Mouse (Mus musculus): ENCODE data around the gene Mdm2. TPM values are rescaled to one million over a fixed set of nuclear protein-coding genes. Genes with fewer than 3 reads are reported as not detected.

The Mdm2 gene
- total and polyA plus RNA-seq, 3 experiments = 35.3 to 601 (median 42.2) TPM

- no peaks in the 10 kb centered on the region for H3K36me3 ChIP-seq (ENCODE audit: control insufficient read depth in 1 of 2, insufficient read depth in 2 of 2, low read length in 2 of 2)
- no peak for DNase-seq (ENCODE audit: low read depth, low spot score)
- no peak overlapping the region for H3K4me3 ChIP-seq (ENCODE audit: control insufficient read depth in 1 of 2, insufficient read depth in 1 of 2, low read depth in 2 of 2, low read length in 2 of 2)
- H3K4me1 ChIP-seq (ENCODE audit: control insufficient read depth in 1 of 2, insufficient read depth in 2 of 2, low read length in 2 of 2) = no peaks in the 10 kb centered on the region
- H3K27me3 ChIP-seq (ENCODE audit: control insufficient read depth in 1 of 2, insufficient read depth in 2 of 2, low read length in 2 of 2) = no peaks in the 10 kb centered on the region; a peak in 1 of 4 replicates
- no peak for TF ChIP-seq MXI1 (IDR thresholded peaks at IDR 0.05; ENCODE audit: low read depth, low read length)
- TF ChIP-seq ZKSCAN1 (IDR thresholded peaks at IDR 0.05; ENCODE audit: low read depth, low read length) = no peak
- TF ChIP-seq MYB (IDR thresholded peaks at IDR 0.05; ENCODE audit: low read depth, low read length) = no peak
- TF ChIP-seq MAFK (IDR thresholded peaks at IDR 0.05; ENCODE audit: borderline replicate concordance, low read depth, low read length) = no peak
- no peak for TF ChIP-seq ZMIZ1 (IDR thresholded peaks at IDR 0.05; ENCODE audit: low read depth, low read length)
- no peak for TF ChIP-seq BHLHE40 (IDR thresholded peaks at IDR 0.05; ENCODE audit: borderline replicate concordance, low read depth, low read length)
- no peak for TF ChIP-seq USF1 (IDR thresholded peaks at IDR 0.05; ENCODE audit: low read depth, low read length)
- no peak for TF ChIP-seq E2F4 (IDR thresholded peaks at IDR 0.05; ENCODE audit: borderline replicate concordance, low read depth, low read length)
- no peak for TF ChIP-seq UBTF (IDR thresholded peaks at IDR 0.05; ENCODE audit: borderline replicate concordance, insufficient read depth, low read depth, low read length)
- no peak for TF ChIP-seq CTCF (IDR thresholded peaks at IDR 0.05 in 2 of 3, conservative IDR thresholded peaks at IDR 0.05 in 1 of 3; ENCODE audit: control insufficient read depth in 1 of 3, insufficient read depth in 1 of 3, low read depth in 2 of 3, low read length in 3 of 3, poor library complexity in 1 of 3, severe bottlenecking in 1 of 3)
- no peak for TF ChIP-seq ZNF384 (IDR thresholded peaks at IDR 0.05; ENCODE audit: low read depth, low read length)
- H3K9me3 ChIP-seq (replicated peaks; ENCODE audit: insufficient read depth, low read length) = no peaks in the 10 kb centered on the region
- H3K9ac ChIP-seq (ENCODE audit: control insufficient read depth, low read depth, low read length, poor library complexity, severe bottlenecking) = no peak overlapping the region
- H3K27ac ChIP-seq (ENCODE audit: control insufficient read depth, low read depth, low read length) = no peak overlapping the region
- no peaks in the 10 kb centered on the region for H3K79me2 ChIP-seq (ENCODE audit: control insufficient read depth, insufficient read depth, low read length, poor library complexity)
Measured at GRCm38 (mm10) chr10:117652378-117652774, 58.2 kb downstream of the Mdm2 start.

DNA sequence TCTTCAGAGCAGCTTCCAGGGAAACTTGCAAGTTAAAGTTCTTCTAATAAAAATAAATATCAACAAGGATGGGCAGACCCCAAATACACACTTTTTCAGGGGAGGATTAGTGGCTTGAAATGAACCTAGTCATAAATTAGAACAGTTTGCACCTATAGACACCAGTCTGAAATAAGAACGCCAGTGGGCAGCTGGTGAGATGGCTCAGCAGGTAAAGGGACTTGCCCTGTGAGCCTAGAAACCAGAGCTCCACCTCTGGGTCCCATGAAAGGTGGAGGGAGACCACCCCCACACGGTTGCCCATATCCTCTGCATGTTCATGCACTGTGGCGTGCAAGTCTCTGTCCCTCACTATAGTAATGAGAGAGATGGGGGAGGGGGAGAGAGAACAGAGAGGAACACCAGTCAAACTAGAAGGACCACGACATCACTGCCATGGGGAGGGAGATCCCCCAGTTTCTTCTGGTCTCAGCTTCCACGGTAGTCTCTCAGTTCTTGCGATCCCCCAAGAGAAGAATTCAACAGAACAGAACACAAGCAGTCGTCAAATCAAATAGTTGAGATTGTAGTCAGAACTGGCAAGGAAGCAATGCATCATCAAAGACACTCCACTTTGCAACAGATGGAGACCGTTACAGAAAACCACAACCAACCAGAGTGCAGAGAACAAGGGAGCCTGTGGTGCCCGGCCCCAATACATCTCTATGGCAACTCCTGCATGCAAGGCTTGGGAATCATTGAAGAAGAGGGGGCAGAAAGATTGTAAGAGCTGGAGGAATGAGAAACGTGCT lies 58.8 kb downstream of the Mdm2 start:
- Histone ChIP-seq H3K9me3 (replicated peaks; ENCODE audit: insufficient read depth, low read length) (no peaks in the 10 kb centered on the region), H3K27me3 (ENCODE audit: control insufficient read depth in 1 of 2, insufficient read depth in 2 of 2, low read length in 2 of 2) (no peaks in the 10 kb centered on the region; a peak in 1 of 4 replicates), H3K36me3 (ENCODE audit: control insufficient read depth in 1 of 2, insufficient read depth in 2 of 2, low read length in 2 of 2) (no peaks in the 10 kb centered on the region), H3K9ac (ENCODE audit: control insufficient read depth, low read depth, low read length, poor library complexity, severe bottlenecking) (no peak overlapping the region), H3K4me3 (ENCODE audit: control insufficient read depth in 1 of 2, insufficient read depth in 1 of 2, low read depth in 2 of 2, low read length in 2 of 2) (no peak overlapping the region), H3K4me1 (ENCODE audit: control insufficient read depth in 1 of 2, insufficient read depth in 2 of 2, low read length in 2 of 2) (no peaks in the 10 kb centered on the region), H3K79me2 (ENCODE audit: control insufficient read depth, insufficient read depth, low read length, poor library complexity) (no peaks in the 10 kb centered on the region), H3K27ac (ENCODE audit: control insufficient read depth, low read depth, low read length) (no peak overlapping the region)
- TF ChIP-seq TBP (IDR thresholded peaks at IDR 0.05; ENCODE audit: low read depth, low read length) (no peak), MAX (IDR thresholded peaks at IDR 0.05; ENCODE audit: low read length) (no peak), ZKSCAN1 (IDR thresholded peaks at IDR 0.05; ENCODE audit: low read depth, low read length) (no peak), MYB (IDR thresholded peaks at IDR 0.05; ENCODE audit: low read depth, low read length) (no peak), GABPA (IDR thresholded peaks at IDR 0.05; ENCODE audit: low read depth, low read length) (no peak), NELFE (IDR thresholded peaks at IDR 0.05; ENCODE audit: low read depth, low read length) (no peak), E2F4 (IDR thresholded peaks at IDR 0.05; ENCODE audit: borderline replicate concordance, low read depth, low read length) (no peak)
- DNase-seq (ENCODE audit: low read depth, low spot score) = no peak
